Mouse (Mus musculus): ENCODE measurements around the gene Phactr2.

Phactr2 gene

DNA sequence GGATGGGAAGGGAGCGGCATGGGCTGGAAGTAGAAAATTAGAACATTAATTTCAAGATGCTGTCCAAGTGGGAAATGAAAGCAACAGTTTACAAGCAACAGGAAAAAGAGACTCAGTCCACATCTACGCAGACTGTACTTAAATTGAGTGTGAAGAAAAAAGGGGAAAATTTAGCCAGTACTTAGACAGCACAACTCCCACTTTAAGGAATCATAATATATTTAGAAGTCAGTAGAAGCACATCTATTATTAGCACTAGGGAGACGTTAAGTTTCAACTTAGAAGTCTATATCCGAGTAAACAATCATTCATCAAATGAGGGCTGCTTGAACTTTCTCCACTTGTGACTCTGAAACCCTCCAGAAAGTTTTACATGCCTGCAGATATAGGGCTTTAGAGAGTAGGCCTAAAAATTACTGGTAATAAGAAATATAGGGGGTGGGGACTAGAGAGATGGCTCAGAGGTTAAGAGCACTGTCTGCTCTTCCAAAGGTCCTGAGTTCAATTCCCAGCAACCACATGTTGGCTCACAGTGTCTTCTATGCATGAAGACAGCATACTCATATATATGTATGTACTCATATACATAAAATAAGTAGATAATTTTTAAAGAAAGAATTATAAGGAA lies 142.7 kb downstream of the Phactr2 start:
- no peak for DNase-seq (ENCODE audit: low spot score in 2 of 2)

DNA sequence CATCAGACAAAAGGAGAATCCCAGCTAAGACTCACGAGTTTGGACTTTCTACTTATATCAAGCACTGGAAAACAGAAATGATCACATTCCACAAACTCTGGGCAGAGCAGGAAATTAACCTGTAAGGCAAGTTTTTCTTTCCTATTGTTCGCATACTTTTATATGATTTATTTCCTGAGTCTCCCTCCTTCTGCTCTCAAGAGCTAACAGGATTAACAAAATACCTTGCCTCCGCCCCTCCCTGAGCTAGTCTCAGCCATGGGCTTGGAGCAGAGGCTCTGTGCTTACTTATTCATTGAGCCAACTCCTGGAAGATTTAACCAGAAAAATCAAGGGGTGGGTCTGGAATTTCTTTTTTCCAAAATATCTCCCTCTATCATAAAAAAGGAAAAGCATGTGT lies 145.6 kb downstream of the Phactr2 start:
- DNase-seq (ENCODE audit: low spot score in 2 of 2) = no peak

DNA sequence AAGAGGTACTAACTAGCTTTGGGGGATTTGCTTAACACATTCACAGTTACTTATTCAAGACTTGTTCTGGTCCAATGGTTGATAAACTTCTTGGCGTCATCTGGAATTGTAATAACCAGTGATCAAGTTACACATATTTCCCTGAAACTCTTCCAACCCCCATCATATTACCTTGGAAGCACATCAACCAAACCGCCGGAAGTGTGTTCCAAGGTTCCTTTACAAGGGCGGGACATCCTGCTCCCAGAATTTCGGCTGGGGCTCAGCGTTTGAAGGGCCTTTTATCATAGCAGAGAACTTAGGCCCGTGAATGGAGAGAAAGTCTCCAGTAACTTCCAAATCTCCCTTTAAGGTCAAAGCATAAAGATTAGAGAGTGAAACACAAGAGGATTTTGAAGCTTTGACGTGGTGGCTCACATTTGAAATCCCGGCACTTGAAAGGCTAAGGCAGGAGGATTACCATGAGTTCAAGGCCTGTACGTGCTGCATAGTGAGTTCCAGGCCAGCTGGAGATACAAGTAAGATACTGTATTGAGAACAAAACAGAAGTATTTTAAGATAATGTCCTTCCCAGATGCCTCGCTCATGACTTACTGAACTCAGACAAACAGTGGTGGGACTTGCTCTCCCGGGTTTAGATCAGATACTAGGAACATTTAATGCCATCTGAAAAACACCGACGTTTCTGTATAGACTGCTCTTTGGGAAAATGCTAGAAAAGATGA lies 147.9 kb downstream of the Phactr2 start:
- DNase-seq (ENCODE audit: low spot score in 2 of 2) = no peak

DNA sequence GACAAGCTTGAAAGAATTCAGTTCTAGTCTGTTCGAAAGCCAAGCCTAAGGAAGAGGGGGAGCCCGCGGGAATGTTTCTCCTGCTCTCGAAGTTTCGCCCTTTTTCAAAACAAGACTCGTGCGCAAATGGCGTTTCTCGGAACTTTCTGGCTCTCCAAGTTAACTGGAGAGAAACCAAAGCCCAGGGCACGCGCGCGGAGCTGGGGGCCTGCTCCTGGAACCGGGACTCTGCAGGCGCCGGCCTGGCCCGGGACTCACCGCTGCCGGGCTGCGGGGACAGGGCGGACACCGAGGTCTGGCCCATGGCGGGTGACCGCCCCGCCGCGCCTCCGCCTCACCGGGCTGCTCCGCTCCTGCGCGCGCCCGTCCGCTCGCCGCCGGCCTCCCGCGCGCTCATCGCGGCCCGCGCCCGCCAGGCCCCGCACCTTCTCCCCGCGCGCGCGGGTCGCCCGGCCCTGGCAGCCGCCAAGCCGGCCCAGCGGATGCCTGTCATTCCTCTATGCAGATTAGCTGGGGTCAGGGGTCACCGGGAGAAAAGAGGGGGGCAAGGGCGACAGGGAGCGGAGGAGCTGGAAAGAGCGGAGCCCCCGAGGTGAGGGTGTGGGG lies 150.3 kb downstream of the Phactr2 start:
- peak in 1 of 2 experiments; percentile 37 for DNase-seq (ENCODE audit: low spot score in 2 of 2)

DNA sequence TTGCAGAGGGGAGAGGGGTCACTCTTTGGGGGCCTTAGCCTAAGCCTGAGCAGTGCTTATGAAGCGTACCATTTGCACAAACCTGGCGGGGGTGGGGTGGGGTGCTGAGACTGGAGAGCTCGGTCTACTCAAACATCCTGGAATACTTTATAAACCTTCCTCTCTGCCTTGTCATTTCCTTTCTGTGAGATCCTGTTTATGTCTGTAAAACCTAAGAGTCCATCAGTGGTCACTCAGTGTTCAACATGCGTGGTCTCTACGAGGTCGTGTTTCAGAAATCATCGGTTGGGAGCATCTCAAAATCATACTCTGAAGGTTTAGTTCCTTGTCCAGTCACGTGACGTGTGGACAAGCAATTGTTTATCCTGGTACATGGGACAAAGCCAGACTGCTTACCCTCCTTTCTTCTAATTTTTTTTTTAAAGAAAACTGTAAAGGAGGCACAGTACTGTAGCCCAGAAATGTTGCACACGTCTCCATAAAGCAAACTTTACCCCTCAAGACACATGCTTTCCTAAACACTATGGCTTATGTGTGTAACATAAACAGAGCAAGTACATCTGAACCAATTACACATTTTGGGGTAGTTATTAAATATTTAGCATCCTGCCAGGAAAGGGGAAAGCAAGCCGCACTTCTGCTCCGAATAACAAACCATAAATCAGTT lies 150.9 kb downstream of the Phactr2 start:
- no peak for DNase-seq (ENCODE audit: low spot score in 2 of 2)

DNA sequence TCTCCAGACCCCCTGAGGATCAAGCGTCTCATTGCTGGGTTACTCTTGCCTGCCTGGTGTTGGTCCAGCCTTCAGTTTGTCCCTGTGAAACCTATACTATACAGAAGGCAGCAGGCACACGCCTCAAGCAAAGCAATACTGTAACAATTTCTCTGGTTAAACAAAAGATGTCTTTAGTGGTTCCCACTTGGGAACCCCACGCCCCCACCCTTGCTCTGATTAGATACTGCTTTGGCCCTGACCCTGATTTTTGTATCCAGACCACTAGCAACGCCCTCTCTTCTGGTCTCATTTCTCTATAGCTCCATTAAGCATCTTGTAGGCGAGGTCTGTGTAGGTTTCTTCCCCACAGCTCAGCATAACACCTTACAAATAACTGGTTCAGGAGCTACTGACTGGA lies 159.2 kb downstream of the Phactr2 start:
- no peak for DNase-seq (ENCODE audit: low spot score in 2 of 2)

DNA sequence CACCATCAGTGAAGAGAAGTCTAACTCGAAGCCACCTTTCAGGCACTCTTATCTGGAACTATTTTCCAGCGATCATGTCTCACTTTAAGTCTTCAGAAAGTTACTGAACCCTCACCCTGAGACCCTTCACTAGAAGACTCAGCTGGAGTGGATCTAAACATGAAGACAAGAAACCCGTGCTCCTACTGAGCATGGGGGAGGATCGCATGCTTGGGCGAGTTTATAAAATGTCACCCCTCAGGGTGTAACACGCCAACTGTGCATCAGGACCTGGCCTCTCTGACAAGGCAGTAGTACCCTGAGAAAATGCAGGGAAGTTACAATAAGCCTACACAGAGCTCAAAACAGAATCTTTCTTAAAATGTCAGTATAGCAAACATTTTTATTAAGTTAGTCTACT lies 161.6 kb downstream of the Phactr2 start:
- DNase-seq (ENCODE audit: low spot score in 2 of 2) = no peak

DNA sequence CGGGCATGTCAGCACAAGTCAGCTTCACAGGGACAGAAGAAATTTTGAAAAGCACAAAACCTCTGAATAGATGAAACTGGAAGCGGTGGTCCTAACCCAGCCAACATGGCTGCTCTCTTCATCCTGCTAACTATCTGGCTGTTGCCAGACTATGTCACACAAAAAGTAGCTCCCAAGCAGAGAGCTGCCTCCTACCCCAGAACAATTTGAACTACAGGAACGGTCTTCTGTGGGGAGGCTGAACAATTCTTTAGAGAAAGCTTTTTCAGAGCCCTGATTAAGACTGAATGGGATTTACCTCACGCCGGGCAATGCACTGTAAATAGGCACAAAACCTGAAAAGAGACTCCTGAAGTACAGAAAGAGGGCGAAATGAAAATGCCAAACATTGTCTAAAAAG lies 162.6 kb downstream of the Phactr2 start:
- DNase-seq (ENCODE audit: low spot score in 2 of 2) = no peak

DNA sequence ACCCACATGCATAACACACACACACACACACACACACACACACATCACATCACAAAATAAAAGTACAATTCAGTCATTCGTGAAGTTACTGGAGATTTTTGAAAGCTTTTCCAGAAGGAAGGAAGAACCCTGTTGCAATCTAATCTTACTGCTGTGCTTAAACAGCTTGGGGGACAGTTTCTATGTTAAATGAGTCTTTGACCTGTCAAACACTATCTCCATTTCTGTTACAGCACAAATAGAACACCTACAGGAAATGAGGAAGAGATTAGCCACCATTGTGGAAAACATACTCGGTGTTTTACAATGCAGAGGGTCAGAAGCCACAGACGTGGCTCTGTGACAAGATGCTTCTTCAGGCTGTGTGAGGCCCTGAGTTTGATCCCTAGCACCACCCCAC lies 164.1 kb downstream of the Phactr2 start:
- DNase-seq (ENCODE audit: low spot score in 2 of 2) = no peak

DNA sequence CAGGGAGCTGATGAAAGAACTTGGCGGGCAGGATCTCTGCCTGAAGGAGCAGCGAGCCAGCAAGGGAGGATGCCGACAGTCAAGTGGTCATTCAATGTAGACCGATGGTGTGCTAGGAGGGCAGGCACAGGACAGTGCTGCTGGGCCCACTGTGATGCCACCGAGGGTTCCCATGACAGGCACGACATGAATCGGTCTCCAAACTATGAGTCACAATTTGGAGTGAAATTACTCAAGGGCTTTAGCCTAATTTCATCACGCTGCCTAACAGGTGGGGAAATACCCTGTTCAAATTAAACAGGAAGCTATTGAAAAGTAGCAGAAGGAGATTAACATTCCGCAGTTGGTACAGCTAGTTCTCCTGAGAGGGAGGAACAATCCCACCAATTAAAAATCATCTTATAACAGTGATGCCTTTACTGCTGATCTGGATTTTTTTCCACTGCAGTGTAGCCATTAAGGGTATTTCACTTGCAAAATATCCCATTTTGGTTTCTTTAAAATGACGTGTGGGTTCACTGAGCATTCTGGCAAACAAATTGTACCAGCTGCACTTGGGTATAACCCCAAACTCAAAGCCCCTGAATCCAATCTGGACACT lies 169.5 kb downstream of the Phactr2 start:
- no peak for DNase-seq (ENCODE audit: low spot score in 2 of 2)

DNA sequence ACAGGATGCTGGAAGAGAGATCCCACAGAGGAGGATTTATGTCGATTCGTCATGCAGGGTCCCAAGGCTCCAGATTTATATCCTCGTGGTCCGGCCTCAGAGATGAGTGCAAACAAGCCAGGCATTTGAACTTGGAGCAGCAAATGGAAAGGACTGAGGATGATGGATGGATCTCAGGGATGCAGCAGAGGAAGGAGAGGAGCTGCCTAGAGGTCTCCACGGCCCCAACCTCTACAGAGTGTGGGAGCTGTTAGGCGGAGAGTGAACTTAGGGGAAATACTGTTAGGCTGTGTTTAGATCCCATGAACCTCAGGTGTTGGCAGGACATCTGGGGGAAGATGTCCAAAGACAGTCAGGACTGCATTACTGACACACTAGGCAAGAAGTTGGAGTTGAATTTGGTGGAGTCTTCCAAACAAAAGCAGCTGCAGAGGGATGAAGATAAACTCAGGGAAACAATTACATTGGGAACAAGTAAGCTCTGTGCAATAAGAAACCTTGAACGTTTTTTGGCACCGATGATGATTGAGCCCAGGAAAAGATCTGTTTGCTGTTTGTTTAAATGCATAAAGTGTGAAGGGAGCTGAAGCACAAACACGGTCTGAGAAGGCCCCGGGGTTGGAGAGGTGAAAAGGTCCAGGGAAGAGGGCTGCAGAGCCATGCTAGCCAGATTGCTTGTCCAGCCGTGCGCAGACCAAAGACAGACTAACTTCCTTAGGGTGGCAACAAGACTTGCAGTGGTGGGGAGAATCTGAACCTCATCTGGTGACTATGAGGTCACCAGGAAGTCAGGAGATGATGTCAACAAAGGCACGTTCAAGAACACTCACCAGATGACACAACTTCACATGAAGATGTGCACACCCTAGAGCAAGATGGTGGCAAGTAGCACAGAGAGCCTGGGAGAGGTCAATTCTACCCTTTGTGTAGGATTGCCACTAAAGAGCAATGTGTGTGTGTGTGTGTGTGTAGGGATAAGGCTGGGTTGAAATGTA lies 170.6 kb downstream of the Phactr2 start:
- DNase-seq (ENCODE audit: low spot score in 2 of 2) = no peak

DNA sequence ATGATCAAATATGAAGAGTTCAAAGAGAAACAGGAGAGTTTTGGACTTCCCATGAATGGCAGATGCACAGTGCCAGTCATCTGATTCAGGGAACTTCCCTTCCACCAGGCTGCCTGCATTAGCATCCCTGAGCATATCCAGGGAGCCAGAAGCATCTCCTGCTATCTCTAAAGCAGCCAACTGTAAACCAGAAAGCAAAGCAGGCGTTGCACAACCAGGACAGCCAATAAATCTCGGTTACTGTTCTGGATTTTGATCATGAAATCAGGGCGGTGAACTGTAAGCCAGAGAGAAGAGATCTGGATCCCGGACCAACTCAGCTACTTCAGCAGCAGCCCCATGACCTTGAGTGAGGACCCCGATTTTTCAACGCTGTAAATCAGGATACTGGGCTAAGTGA lies 173.6 kb downstream of the Phactr2 start:
- no peak for DNase-seq (ENCODE audit: low spot score in 2 of 2)

DNA sequence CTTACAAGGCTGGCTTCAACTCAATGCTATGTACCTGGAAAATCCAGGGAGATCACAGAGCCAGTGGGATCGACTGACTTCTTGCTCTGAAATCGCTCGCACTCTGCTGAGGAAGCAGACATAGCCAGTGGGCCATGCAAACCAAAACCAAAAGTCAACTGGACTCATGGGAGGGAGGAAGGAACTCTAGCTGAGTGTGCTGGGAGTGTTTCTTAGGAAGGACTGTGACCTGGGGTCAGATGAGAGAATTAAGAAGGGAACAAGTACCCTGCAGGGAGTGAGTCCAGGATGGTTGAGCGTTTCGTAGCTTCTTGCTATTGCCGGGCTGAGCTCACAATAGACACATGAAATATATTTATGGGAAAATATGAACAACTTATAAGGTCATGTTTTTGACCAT lies 174.0 kb downstream of the Phactr2 start:
- no peak for DNase-seq (ENCODE audit: low spot score in 2 of 2)

DNA sequence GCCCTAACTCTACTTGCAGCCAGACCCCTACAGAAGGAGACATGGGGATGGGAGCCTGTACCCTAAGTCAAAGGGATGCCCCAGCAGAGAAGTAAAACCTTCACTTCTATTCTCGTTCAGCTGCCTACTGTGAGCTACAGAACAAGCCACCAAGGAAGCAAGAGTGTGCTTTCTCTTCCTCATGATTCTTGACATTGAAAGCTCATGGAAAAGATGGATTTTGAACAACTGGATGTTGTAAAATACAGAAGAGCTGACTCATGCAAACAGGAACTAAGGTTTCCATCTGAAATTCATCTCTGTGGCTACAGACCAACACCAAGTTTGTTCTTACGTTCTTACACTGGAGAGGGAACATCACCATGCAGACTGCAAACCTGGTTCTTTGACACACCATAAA lies 179.3 kb downstream of the Phactr2 start:
- DNase-seq (ENCODE audit: low spot score in 2 of 2) = no peak

DNA sequence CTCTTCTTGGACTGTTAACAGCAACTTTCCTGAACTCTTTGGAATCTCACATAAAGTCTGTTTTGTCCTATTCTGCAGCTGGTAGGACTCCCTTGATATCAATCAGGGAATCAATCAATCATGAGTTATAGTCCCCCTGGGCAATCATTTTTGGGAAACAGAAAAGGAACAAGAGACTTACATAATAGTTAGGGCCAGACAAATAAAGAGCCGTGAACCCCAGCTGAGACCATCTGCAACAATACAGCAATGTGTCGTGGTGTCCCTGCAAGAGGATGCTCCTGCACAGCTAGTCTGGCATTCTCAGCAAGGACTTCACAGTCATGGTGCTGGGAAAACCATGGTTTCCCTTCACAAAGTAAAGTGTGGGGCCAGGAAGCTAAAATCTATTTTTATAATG lies 182.2 kb downstream of the Phactr2 start:
- DNase-seq (ENCODE audit: low spot score in 2 of 2) = no peak

DNA sequence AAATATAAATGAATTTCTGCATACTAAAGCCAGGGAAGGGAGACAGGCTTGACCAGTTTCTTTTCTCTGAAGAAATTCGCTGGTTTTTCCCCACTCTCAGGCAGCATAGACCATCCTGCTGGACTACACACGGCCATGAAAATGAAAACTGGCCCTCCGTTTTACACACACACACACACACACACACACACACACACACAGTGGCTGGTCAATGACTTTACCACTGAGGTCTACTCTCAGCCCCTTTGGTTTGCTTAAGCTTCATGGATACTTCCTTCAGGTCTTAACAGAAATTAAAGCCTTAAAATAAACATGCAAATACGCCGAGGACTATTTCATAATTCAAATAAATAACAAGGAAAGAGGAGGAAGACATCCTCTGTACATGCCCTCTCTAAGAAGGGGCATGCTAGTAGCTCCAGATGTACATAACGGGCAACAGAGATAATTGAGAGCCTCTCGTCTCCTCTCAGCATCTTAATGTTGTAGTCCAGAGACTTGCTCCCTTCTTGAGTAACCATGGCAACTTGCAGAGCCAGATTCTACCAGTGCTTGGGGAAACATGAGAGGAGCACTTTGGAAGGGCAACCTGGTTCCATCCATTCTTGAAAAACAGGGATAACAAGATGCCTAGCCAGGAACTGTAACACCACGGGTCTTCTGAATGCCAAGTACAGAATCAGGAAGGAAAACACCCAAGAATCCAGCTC lies 184.8 kb downstream of the Phactr2 start:
- no peak for DNase-seq (ENCODE audit: low spot score in 2 of 2)

DNA sequence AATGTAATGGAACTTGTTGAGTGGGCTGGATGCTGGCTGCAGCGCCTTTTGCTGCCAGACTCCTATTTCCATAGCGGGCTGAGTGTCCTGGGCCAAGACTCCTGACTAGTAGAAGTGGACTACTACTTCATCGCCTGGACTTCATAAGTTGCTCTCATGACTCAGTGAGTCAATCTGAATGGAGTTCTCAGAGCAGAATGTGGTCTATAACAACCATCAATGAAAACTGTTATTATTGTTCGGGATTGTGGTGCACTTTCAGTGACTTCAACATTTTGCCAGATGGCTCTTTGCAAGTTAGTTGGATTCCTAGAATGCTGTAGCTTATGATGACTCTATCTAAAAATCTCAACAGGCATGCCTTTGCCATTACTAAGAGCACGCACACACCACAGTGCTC lies 185.9 kb downstream of the Phactr2 start:
- DNase-seq (ENCODE audit: low spot score in 2 of 2) = no peak

DNA sequence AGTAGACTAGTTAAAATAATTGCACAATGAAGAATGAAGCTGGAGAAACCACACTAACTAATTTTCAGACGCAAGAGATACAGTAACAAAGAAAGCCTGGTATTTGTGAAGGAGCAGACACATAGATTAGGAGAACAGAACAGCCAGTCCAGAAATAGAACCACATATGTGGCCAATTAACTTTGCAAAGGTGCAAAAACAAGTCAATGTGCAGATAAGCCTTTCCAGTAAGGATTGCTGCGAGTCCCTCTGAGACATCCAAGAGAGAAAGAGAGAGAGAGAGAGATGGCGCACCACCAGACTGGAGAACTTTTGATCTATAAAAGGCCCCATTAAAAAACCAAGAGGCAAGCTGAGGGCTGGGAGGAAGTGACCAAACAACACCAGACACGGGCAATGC lies 190.8 kb downstream of the Phactr2 start:
- DNase-seq (ENCODE audit: low spot score in 2 of 2) = no peak

DNA sequence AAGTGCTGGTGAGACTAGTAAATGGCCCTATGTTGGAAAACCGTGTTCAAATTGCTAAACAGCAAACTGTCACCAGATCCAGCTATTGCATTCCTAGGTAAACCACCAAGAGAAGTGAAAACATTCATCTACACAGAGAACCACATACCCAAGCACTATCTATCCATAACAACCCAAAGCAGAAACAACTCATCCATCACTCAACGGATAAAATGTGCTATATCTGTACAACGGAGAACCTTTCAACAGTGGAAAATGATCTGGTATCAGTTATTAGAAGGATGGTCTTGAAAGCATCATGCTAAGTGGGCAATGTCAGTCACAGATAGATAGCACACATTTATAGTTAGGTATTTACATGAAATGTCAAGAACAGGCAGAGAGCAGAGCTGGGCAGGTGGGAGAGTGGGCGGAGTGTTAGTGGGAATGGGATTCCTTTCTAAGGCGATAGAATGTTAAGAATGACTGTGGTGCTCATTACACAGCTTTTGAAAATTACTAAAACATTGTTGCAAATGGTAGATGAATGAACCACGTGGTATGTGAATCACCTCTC lies 193.8 kb downstream of the Phactr2 start:
- no peak for DNase-seq (ENCODE audit: low spot score in 2 of 2)

DNA sequence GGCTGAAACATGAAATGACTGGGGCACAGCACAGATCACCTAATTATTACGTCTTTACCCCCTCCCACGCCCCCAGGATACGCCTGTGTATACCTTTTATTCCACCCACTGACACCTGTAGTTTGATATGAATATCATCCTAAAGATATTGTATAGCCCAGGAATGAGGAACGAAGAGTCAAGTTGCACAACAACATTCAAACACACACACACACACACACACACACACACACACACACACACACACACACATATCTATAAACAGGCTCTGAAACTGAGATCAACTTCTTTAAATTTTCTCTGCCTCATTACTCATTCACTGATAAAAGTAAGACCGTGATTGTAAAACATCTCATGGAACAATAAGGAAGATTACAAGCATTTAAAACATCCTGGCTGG lies 197.9 kb downstream of the Phactr2 start:
- no peak for DNase-seq (ENCODE audit: low spot score in 2 of 2)

Measured in frontal cortex, postnatal 10 days (tissue).